Mouse (Mus musculus) layer of hippocampus, postnatal 36 days (tissue): ENCODE data around the gene Gm17662. TPM values are rescaled to one million over a fixed set of nuclear protein-coding genes. Genes with fewer than 3 reads are reported as not detected.

ENCODE experiments used
- DNase-seq, 2 experiments: peaks; one replicate each; pipeline ENCODE4 v3.0.0; 2022
- total RNA-seq, 2 experiments: library from RNA; stranded (reverse); gene quantifications; 2 replicates each; pipeline ENCODE4 v1.2.3; 2021

Gene Gm17662
- total RNA-seq, 2 experiments from 2014 or later: not detected

- DNase-seq: no peak
These were observed 31.6 kb downstream of the Gm17662 start for GRCm38 (mm10) chr4:104888499-104889262.

- DNase-seq: no peak
These were observed 34.6 kb downstream of the Gm17662 start for GRCm38 (mm10) chr4:104891708-104892107.

GRCm38 (mm10) chr4:104893588-104893987 lies 36.5 kb downstream of the Gm17662 start:
- no peak for DNase-seq

- peak; percentile 58 to 61 for DNase-seq
These were observed 37.0 kb downstream of the Gm17662 start for GRCm38 (mm10) chr4:104894004-104894734.

- no peak for DNase-seq
These were observed 45.7 kb downstream of the Gm17662 start for GRCm38 (mm10) chr4:104902836-104903235.

GRCm38 (mm10) chr4:104905049-104905448 lies 47.9 kb downstream of the Gm17662 start:
- DNase-seq: no peak

Other genes with a start within 250 kb of the Gm17662 start
- gene C8b, start 91.0 kb upstream of the Gm17662 start, total RNA-seq: not detected
- not detected for gene C8a, start 19.1 kb downstream of the Gm17662 start, total RNA-seq
- gene Fyb2, start 56.1 kb downstream of the Gm17662 start, total RNA-seq: 1 to 10 TPM; 2.4 to 2.5 TPM